In genomic region chr4:153929921-153930320, GRCm38 (mm10) we compare ENCODE assay signal across 15 mouse cellular contexts. TPM values are rescaled to one million over a fixed set of nuclear protein-coding genes. Genes with fewer than 3 reads are reported as not detected.
DNase-seq lines count a peak whose midpoint lies in the region; ATAC-seq lines count a peak whose summit lies in the region.
"Had no signal": no experiment of that assay in that cellular context is flagged by ENCODE, and none has a peak within 500 bp of the region (broad histone marks: within the 10 kb centered on the region; RNA-seq: fewer than 3 reads in every experiment).

No protein-coding gene starts in this region.

- H3K27me3 ChIP-seq in midbrain, embryonic 12.5 days: peaks cover 63% of the 10 kb centered on the region
- H3K27me3 ChIP-seq in midbrain, embryonic 15.5 days (replicated peaks): peaks cover 11% of the 10 kb centered on the region
- H3K27me3 ChIP-seq in hindbrain, embryonic 14.5 days (ENCODE audit: control insufficient read depth, insufficient read depth, low read length): no peaks in the 10 kb centered on the region
- H3K27me3 ChIP-seq: limb, embryonic 13.5 days had no signal

- no peak overlapping the region for H3K4me2 ChIP-seq in midbrain, embryonic 12.5 days (replicated peaks)
- H3K4me2 ChIP-seq in midbrain, embryonic 15.5 days: no peak overlapping the region
- no peak overlapping the region for H3K4me2 ChIP-seq in hindbrain, embryonic 14.5 days (replicated peaks)
- H3K4me2 ChIP-seq: limb, embryonic 13.5 days had no signal

- ATAC-seq in cerebellum, adult (ENCODE audit: insufficient number of reproducible peaks, low FRiP score, low TSS enrichment): no peak
- 0 out of 2 replicates have a peak, but pooled peaks have one; percentile 38 for ATAC-seq in midbrain, embryonic 12.5 days (ENCODE audit: low FRiP score, low read depth)
- ATAC-seq in midbrain, embryonic 15.5 days (replicated peaks): no peak
- 0 out of 2 replicates have a peak, but pooled peaks have one; percentile 11 for ATAC-seq in hindbrain, embryonic 14.5 days (ENCODE audit: low FRiP score)

- peak; percentile 5 for DNase-seq in cerebellum, adult 11 months
- no peak for DNase-seq in hindbrain, embryonic 14.5 days (ENCODE audit: low spot score)
- DNase-seq in layer of hippocampus, postnatal 25 days (ENCODE audit: extremely low spot score in 1 of 2, low spot score in 1 of 2): peak; percentile 21 to 41
- no peak for DNase-seq in frontal cortex, postnatal 25 days (ENCODE audit: low spot score in 2 of 2)
- no peak for DNase-seq in right cerebral cortex, adult 18-20 months
- DNase-seq: adrenal gland, adult 8-10 months; heart, adult 2 months; heart, postnatal 36 days; kidney, adult 2 months; lung, adult 18-20 months; thymus, adult 18-20 months had no signal

- WGBS in midbrain, embryonic 12.5 days: 75% methylated on average over 4 of the region's 4 CpGs
- 55% methylated on average over 4 of the region's 4 CpGs for WGBS in midbrain, embryonic 15.5 days
- WGBS in hindbrain, embryonic 14.5 days: 49% methylated on average over 4 of the region's 4 CpGs

- H3K4me1 ChIP-seq in midbrain, embryonic 12.5 days: peaks cover 10% of the 10 kb centered on the region
- peaks cover 5% of the 10 kb centered on the region; the same call in 1 of the 2 replicates for H3K4me1 ChIP-seq in midbrain, embryonic 15.5 days
- no peaks in the 10 kb centered on the region for H3K4me1 ChIP-seq in hindbrain, embryonic 14.5 days (replicated peaks; ENCODE audit: control insufficient read depth, insufficient read depth, low read length)
- H3K4me1 ChIP-seq: limb, embryonic 13.5 days had no signal

- H3K4me3 ChIP-seq in midbrain, embryonic 12.5 days: no peak overlapping the region
- H3K4me3 ChIP-seq in midbrain, embryonic 15.5 days: no peak overlapping the region
- no peak overlapping the region for H3K4me3 ChIP-seq in hindbrain, embryonic 14.5 days (replicated peaks; ENCODE audit: low read length)
- H3K4me3 ChIP-seq: heart, adult 2 months; limb, embryonic 13.5 days had no signal

- H3K27ac ChIP-seq in midbrain, embryonic 12.5 days (replicated peaks): no peak overlapping the region
- H3K27ac ChIP-seq in midbrain, embryonic 15.5 days: no peak overlapping the region
- no peak overlapping the region for H3K27ac ChIP-seq in hindbrain, embryonic 14.5 days
- H3K27ac ChIP-seq: heart, adult 2 months; limb, embryonic 13.5 days had no signal

- H3K9me3 ChIP-seq in midbrain, embryonic 12.5 days: no peaks in the 10 kb centered on the region
- H3K9me3 ChIP-seq in midbrain, embryonic 15.5 days: no peaks in the 10 kb centered on the region
- H3K9me3 ChIP-seq in hindbrain, embryonic 14.5 days (ENCODE audit: control insufficient read depth, low read length): no peaks in the 10 kb centered on the region
- H3K9me3 ChIP-seq: limb, embryonic 13.5 days had no signal

- H3K36me3 ChIP-seq in midbrain, embryonic 12.5 days: no peaks in the 10 kb centered on the region
- H3K36me3 ChIP-seq in midbrain, embryonic 15.5 days (replicated peaks): no peaks in the 10 kb centered on the region
- H3K36me3 ChIP-seq in hindbrain, embryonic 14.5 days (replicated peaks; ENCODE audit: control insufficient read depth, insufficient read depth): no peaks in the 10 kb centered on the region
- H3K36me3 ChIP-seq: limb, embryonic 13.5 days had no signal

- no peak overlapping the region for H3K9ac ChIP-seq in midbrain, embryonic 12.5 days (replicated peaks)
- H3K9ac ChIP-seq in midbrain, embryonic 15.5 days: no peak overlapping the region
- H3K9ac ChIP-seq in hindbrain, embryonic 14.5 days: no peak overlapping the region
- H3K9ac ChIP-seq: limb, embryonic 13.5 days had no signal

RNA-seq across cellular contexts. Expression of gene A430005L14Rik, which starts 27.1 kb away (rescaled TPM):
- polyA plus RNA-seq in midbrain, embryonic 12.5 days (2016; fragmentation: Nextera tagmentation; extraction: Ambion mirVana): 96.1 and 104 TPM in 2 replicates
- 58.4 and 58.8 TPM in 2 replicates for polyA plus RNA-seq in midbrain, embryonic 15.5 days (2015; fragmentation: Nextera tagmentation; extraction: Ambion mirVana)
- polyA plus RNA-seq in hindbrain, embryonic 14.5 days (2014; fragmentation: Nextera tagmentation; extraction: Ambion mirVana): 57.3 and 60.5 TPM in 2 replicates
- total RNA-seq in layer of hippocampus, postnatal 25 days (2021): 10 to 100 TPM; 21.5 to 26.4 TPM

RNA-seq across cellular contexts. Expression of gene Dffb, which starts 45.0 kb away (rescaled TPM):
- polyA plus RNA-seq in midbrain, embryonic 12.5 days (2016; fragmentation: Nextera tagmentation; extraction: Ambion mirVana): 10.3 and 10.7 TPM in 2 replicates
- 11.5 and 12.6 TPM in 2 replicates for polyA plus RNA-seq in midbrain, embryonic 15.5 days (2015; fragmentation: Nextera tagmentation; extraction: Ambion mirVana)
- 8.0 and 10.0 TPM in 2 replicates for polyA plus RNA-seq in hindbrain, embryonic 14.5 days (2014; fragmentation: Nextera tagmentation; extraction: Ambion mirVana)
- total RNA-seq in layer of hippocampus, postnatal 25 days (2021): 10 to 100 TPM in 1 of 2 experiments, 1 to 10 TPM in 1; 8.3 to 11.9 TPM

RNA-seq across cellular contexts. Expression of gene Cep104, which starts 45.1 kb away (rescaled TPM):
- polyA plus RNA-seq in midbrain, embryonic 12.5 days (2016; fragmentation: Nextera tagmentation; extraction: Ambion mirVana): 22.6 and 23.3 TPM in 2 replicates
- polyA plus RNA-seq in midbrain, embryonic 15.5 days (2015; fragmentation: Nextera tagmentation; extraction: Ambion mirVana): 21.0 and 21.9 TPM in 2 replicates
- 15.3 and 16.4 TPM in 2 replicates for polyA plus RNA-seq in hindbrain, embryonic 14.5 days (2014; fragmentation: Nextera tagmentation; extraction: Ambion mirVana)
- total RNA-seq in layer of hippocampus, postnatal 25 days (2021): 10 to 100 TPM; 31.0 to 31.3 TPM

Comparison
In these comparisons a context has a peak if more than half of its experiments do, and no peak if none do; other contexts are left out.
1. ATAC-seq: peak in midbrain, embryonic 12.5 days (single experiment) and hindbrain, embryonic 14.5 days (single experiment); none in cerebellum, adult (single experiment) and midbrain, embryonic 15.5 days (single experiment).
2. DNase-seq: peak in cerebellum, adult 11 months (single experiment) and layer of hippocampus, postnatal 25 days (2 of 2); none in hindbrain, embryonic 14.5 days (single experiment), frontal cortex, postnatal 25 days (0 of 2) and right cerebral cortex, adult 18-20 months (single experiment).